Mouse (Mus musculus) MEL (cell line): ENCODE results near the gene Ggcx. TPM values are rescaled to one million over a fixed set of nuclear protein-coding genes. Genes with fewer than 3 reads are reported as not detected.
A peak's percentile ranks its signal among the peaks of the same experiment; 100 is the strongest.

Source experiments
- DNase-seq: peaks from one replicate; pipeline ENCODE4 v3.0.0; 2011; ENCODE audit warnings: low read depth, low spot score
- H3K27ac ChIP-seq: 2 replicates; pipeline ENCODE4 v1.5.1; 2012; ENCODE audit warnings: low read depth, mild to moderate bottlenecking, control low read depth, low read length, moderate library complexity; ENCODE audit not compliant: control insufficient read depth
- H3K27me3 ChIP-seq, 2 experiments: fragments of 150-350 bp in 1 of 2; sonication (generic) in 1 of 2; 2 replicates each; pipeline ENCODE4 v1.6.1; 2012; ENCODE audit warnings: low read length in 2 of 2, mild to moderate bottlenecking in 2 of 2, improper control_type of control experiment in 1 of 2, moderate library complexity in 1 of 2; ENCODE audit not compliant: insufficient read depth in 2 of 2, control insufficient read depth in 1 of 2
- H3K36me3 ChIP-seq, 2 experiments: 2 replicates each; pipeline ENCODE4 v1.6.1; 2012 to 2014; ENCODE audit warnings: low read length in 2 of 2, improper control_type of control experiment in 1 of 2, inconsistent platforms in 1 of 2, mild to moderate bottlenecking in 1 of 2; ENCODE audit not compliant: insufficient read depth in 2 of 2, control insufficient read depth in 1 of 2
- H3K4me1 ChIP-seq, 2 experiments: fragments of 150-350 bp in 1 of 2; sonication (generic) in 1 of 2; 2 replicates each; pipeline ENCODE4 v1.6.1; 2012; ENCODE audit warnings: low read length in 2 of 2, improper control_type of control experiment in 1 of 2, mild to moderate bottlenecking in 1 of 2; ENCODE audit not compliant: insufficient read depth in 2 of 2, control insufficient read depth in 1 of 2
- H3K4me3 ChIP-seq, 2 experiments: fragments of 150-350 bp in 1 of 2; sonication (generic) in 1 of 2; 2 replicates each; pipeline ENCODE4 v1.5.1; 2012; ENCODE audit warnings: low read depth in 2 of 2, low read length in 2 of 2, mild to moderate bottlenecking in 2 of 2, moderate library complexity in 2 of 2, control low read depth in 1 of 2, improper control_type of control experiment in 1 of 2; ENCODE audit not compliant: control insufficient read depth in 1 of 2, insufficient read depth in 1 of 2
- H3K79me2 ChIP-seq: 2 replicates; pipeline ENCODE4 v1.6.1; 2012; ENCODE audit warnings: mild to moderate bottlenecking, low read length, moderate library complexity; ENCODE audit not compliant: control insufficient read depth, poor library complexity, insufficient read depth
- H3K9ac ChIP-seq: 2 replicates; pipeline ENCODE4 v1.6.1; 2012; ENCODE audit warnings: low read depth, mild to moderate bottlenecking, control low read depth, low read length, moderate library complexity; ENCODE audit not compliant: control insufficient read depth, poor library complexity, severe bottlenecking
- H3K9me3 ChIP-seq: fragments of 150-350 bp; sonication (generic); replicated peaks from 2 replicates; pipeline ENCODE4 v1.6.1; 2012; ENCODE audit warnings: mild to moderate bottlenecking, low read length, improper control_type of control experiment, moderate library complexity; ENCODE audit not compliant: insufficient read depth
- BHLHE40 ChIP-seq: IDR thresholded peaks from 2 replicates; pipeline ENCODE4 v1.6.1; 2012; ENCODE audit warnings: low read depth, mild to moderate bottlenecking, inconsistent platforms, low read length, improper control_type of control experiment, borderline replicate concordance
- ELF1 ChIP-seq: IDR thresholded peaks from 2 replicates; pipeline ENCODE4 v1.6.1; 2014; ENCODE audit warnings: low read depth, mild to moderate bottlenecking, inconsistent platforms, low read length, improper control_type of control experiment, moderate library complexity
- ETS1 ChIP-seq: IDR thresholded peaks from 2 replicates; pipeline ENCODE4 v1.6.1; 2012; ENCODE audit warnings: low read depth, mild to moderate bottlenecking, inconsistent platforms, low read length, improper control_type of control experiment, moderate library complexity
- GABPA ChIP-seq: IDR thresholded peaks from 2 replicates; pipeline ENCODE4 v1.6.1; 2012; ENCODE audit warnings: low read depth, mild to moderate bottlenecking, inconsistent platforms, low read length, improper control_type of control experiment, moderate library complexity
- GATA1 ChIP-seq: IDR thresholded peaks from 2 replicates; pipeline ENCODE4 v1.6.1; 2011; ENCODE audit warnings: low read depth, low read length, improper control_type of control experiment
- HCFC1 ChIP-seq: IDR thresholded peaks from 2 replicates; pipeline ENCODE4 v1.6.1; 2012; ENCODE audit warnings: low read depth, mild to moderate bottlenecking, inconsistent platforms, low read length, improper control_type of control experiment, moderate library complexity
- MAFK ChIP-seq: IDR thresholded peaks from 2 replicates; pipeline ENCODE4 v1.6.1; 2011; ENCODE audit warnings: low read depth, mild to moderate bottlenecking, low read length, improper control_type of control experiment, borderline replicate concordance
- MEF2A ChIP-seq: IDR thresholded peaks from 2 replicates; pipeline ENCODE4 v1.6.1; 2014; ENCODE audit warnings: low read depth, mild to moderate bottlenecking, inconsistent platforms, low read length, improper control_type of control experiment; ENCODE audit not compliant: poor library complexity, insufficient replicate concordance, severe bottlenecking; ENCODE audit errors: extremely low read depth
- MYB ChIP-seq: IDR thresholded peaks from 2 replicates; pipeline ENCODE4 v1.6.1; 2011; ENCODE audit warnings: mild to moderate bottlenecking, low read depth, low read length, improper control_type of control experiment
- MYC ChIP-seq: IDR thresholded peaks from 2 replicates; pipeline ENCODE4 v1.6.1; 2011; ENCODE audit warnings: low read depth, mild to moderate bottlenecking, low read length, improper control_type of control experiment, moderate library complexity
- NELFE ChIP-seq: IDR thresholded peaks from 2 replicates; pipeline ENCODE4 v1.6.1; 2011; ENCODE audit warnings: low read depth, low read length, improper control_type of control experiment
- NRF1 ChIP-seq: IDR thresholded peaks from 2 replicates; pipeline ENCODE4 v1.6.1; 2014; ENCODE audit warnings: low read depth, mild to moderate bottlenecking, inconsistent platforms, low read length, improper control_type of control experiment, moderate library complexity; ENCODE audit not compliant: poor library complexity, insufficient read depth, severe bottlenecking
- POLR2A ChIP-seq, 2 experiments: IDR thresholded peaks; 2 replicates each; pipeline ENCODE4 v1.6.1; 2011 to 2012; ENCODE audit warnings: low read length in 2 of 2, mild to moderate bottlenecking in 2 of 2, control low read depth in 1 of 2, improper control_type of control experiment in 1 of 2, low read depth in 1 of 2, moderate library complexity in 1 of 2; ENCODE audit not compliant: control insufficient read depth in 1 of 2, insufficient read depth in 1 of 2, poor library complexity in 1 of 2
- POLR2AphosphoS2 ChIP-seq: IDR thresholded peaks from 2 replicates; pipeline ENCODE4 v1.6.1; 2011; ENCODE audit warnings: low read length, improper control_type of control experiment
- POLR2AphosphoS5 ChIP-seq: IDR thresholded peaks from 2 replicates; pipeline ENCODE4 v1.6.1; 2012; ENCODE audit warnings: low read depth, borderline replicate concordance, mild to moderate bottlenecking, inconsistent platforms, low read length, moderate library complexity, mixed read lengths
- RAD21 ChIP-seq: IDR thresholded peaks from 2 replicates; pipeline ENCODE4 v1.6.1; 2011; ENCODE audit warnings: mild to moderate bottlenecking, low read depth, low read length, improper control_type of control experiment
- RCOR1 ChIP-seq: IDR thresholded peaks from 2 replicates; pipeline ENCODE4 v1.6.1; 2012; ENCODE audit warnings: low read depth, mild to moderate bottlenecking, inconsistent platforms, low read length, improper control_type of control experiment
- SIN3A ChIP-seq: IDR thresholded peaks from 2 replicates; pipeline ENCODE4 v1.6.1; 2012; ENCODE audit warnings: low read length, improper control_type of control experiment, inconsistent platforms
- SMC3 ChIP-seq: IDR thresholded peaks from 2 replicates; pipeline ENCODE4 v1.6.1; 2011; ENCODE audit warnings: low read depth, low read length, improper control_type of control experiment
- TAL1 ChIP-seq: IDR thresholded peaks from 2 replicates; pipeline ENCODE4 v1.6.1; 2012; ENCODE audit warnings: mild to moderate bottlenecking, inconsistent platforms, low read length, moderate library complexity, mixed read lengths
- TCF12 ChIP-seq: IDR thresholded peaks from 2 replicates; pipeline ENCODE4 v1.6.1; 2014; ENCODE audit warnings: low read depth, mild to moderate bottlenecking, inconsistent platforms, low read length, improper control_type of control experiment, moderate library complexity
- UBTF ChIP-seq: IDR thresholded peaks from 2 replicates; pipeline ENCODE4 v1.6.1; 2012; ENCODE audit warnings: low read depth, mild to moderate bottlenecking, inconsistent platforms, low read length, improper control_type of control experiment, moderate library complexity, borderline replicate concordance; ENCODE audit not compliant: insufficient read depth
- USF1 ChIP-seq: IDR thresholded peaks from 2 replicates; pipeline ENCODE4 v1.6.1; 2014; ENCODE audit warnings: low read depth, mild to moderate bottlenecking, inconsistent platforms, low read length, improper control_type of control experiment, moderate library complexity
- ZKSCAN1 ChIP-seq: IDR thresholded peaks from 2 replicates; pipeline ENCODE4 v1.6.1; 2012; ENCODE audit warnings: low read depth, mild to moderate bottlenecking, inconsistent platforms, low read length, improper control_type of control experiment, moderate library complexity
- polyA plus RNA-seq, 2 experiments: library from polyadenylated mRNA; stranded (reverse) in 1 of 2; unstranded in 1 of 2; fragments of >175 nt in 1 of 2; fragments of >200 nt in 1 of 2; gene quantifications; 2 replicates each; pipeline versions ENCODE4 v1.2.1 to v1.2.4; 2012; ENCODE audit warnings: low replicate concordance in 2 of 2, low read depth in 1 of 2; ENCODE audit not compliant: insufficient read length in 2 of 2, insufficient read depth in 1 of 2, missing spikeins in 1 of 2
- total RNA-seq: library from RNA; depleted of rRNA; stranded (reverse); fragments of 300-350 nt; gene quantifications from 2 replicates; pipeline ENCODE4 v1.2.3, GENCODE M21; 2012

Gene Ggcx
- total and polyA plus RNA-seq, 3 experiments, result 5.2 to 5.4 TPM; not detected in 1

DNA sequence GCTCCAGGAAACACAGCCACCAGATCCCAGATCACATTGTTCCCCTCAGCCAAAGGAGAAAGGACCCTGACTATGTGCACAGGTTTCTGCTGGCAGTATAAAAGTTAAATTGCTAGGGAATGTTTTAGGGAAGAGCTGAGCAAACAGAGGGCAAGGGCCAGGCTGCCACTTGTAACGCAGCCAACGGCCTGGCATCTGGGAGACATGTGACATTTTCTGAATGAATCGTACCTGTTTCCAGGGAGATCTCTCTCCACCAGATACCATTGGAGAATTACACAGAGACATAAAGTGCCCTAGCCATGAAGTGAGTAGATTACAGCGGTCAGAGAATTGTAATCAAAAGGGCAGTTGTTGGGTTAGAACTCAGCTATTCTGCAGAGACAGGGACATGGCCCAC lies 40.9 kb upstream of the Ggcx start:
- H3K27ac ChIP-seq, result no peak overlapping the region
- H3K79me2 ChIP-seq, result peaks cover 44% of the 10 kb centered on the region
- peaks cover 6 to 32% of the 10 kb centered on the region in 2 experiments for H3K4me1 ChIP-seq
- no peaks in the 10 kb centered on the region for H3K27me3 ChIP-seq
- no peak overlapping the region for H3K4me3 ChIP-seq
- no peak for DNase-seq
- H3K9ac ChIP-seq, result no peak overlapping the region
- H3K9me3 ChIP-seq, result no peaks in the 10 kb centered on the region
- H3K36me3 ChIP-seq, result peaks cover 13 to 41% of the 10 kb centered on the region in 2 experiments
- no peak for TF ChIP-seq POLR2A (IDR thresholded peaks at IDR 0.05; ENCODE audit: control insufficient read depth in 1 of 2, insufficient read depth in 1 of 2, low read depth in 1 of 2, low read length in 2 of 2, poor library complexity in 1 of 2)
- no peak for TF ChIP-seq MYC
- no peak for TF ChIP-seq TCF12
- TF ChIP-seq MYB, result no peak
- TF ChIP-seq USF1, result no peak
- no peak for TF ChIP-seq POLR2AphosphoS5
- TF ChIP-seq SIN3A, result no peak

DNA sequence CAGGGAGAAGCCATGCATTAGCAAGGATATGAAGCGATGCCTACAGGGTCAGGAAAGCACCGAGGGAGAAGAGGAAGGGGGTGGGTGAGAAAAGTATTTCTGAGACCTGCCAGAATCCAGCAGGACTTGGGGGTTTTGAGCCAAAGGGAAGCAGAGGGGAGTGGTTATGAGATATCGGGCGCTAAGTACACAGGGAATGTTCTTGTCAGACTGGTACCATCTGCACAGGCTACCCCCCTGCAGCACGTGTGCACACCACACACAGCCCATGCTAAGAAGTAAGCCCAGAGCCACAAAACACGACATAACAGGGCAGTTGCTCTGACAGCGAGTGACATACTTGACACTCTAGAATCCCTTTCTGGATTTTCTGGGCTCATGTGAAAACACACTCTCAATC lies 39.9 kb upstream of the Ggcx start:
- Histone ChIP-seq H3K27ac (peak overlapping the region; percentile 76; the same call in 1 of the 2 replicates), H3K9me3 (no peaks in the 10 kb centered on the region), H3K79me2 (peaks cover 54% of the 10 kb centered on the region), H3K27me3 (no peaks in the 10 kb centered on the region), H3K4me3 (no peak overlapping the region), H3K36me3 (peaks cover 13 to 42% of the 10 kb centered on the region in 2 experiments), H3K4me1 (peaks cover 7 to 32% of the 10 kb centered on the region in 2 experiments), H3K9ac (peak overlapping the region; percentile 1; the same call in 1 of the 2 replicates)
- DNase-seq, result peak; percentile 24
- TF ChIP-seq MEF2A (no peak), GATA1 (no peak), ELF1 (no peak), MYC (no peak), RAD21 (no peak), ETS1 (no peak)

GRCm38 (mm10) chr6:72374820-72375563 lies 39.1 kb upstream of the Ggcx start:
- DNase-seq, result peak; percentile 87
- H3K4me1 ChIP-seq, result peaks cover 7 to 32% of the 10 kb centered on the region in 2 experiments
- H3K27me3 ChIP-seq, result no peaks in the 10 kb centered on the region
- TF ChIP-seq POLR2AphosphoS2 (no peak), ETS1 (peak; percentile 71), NRF1 (no peak), MEF2A (no peak), BHLHE40 (no peak), ZKSCAN1 (no peak), NELFE (no peak), HCFC1 (no peak), TAL1 (no peak), POLR2AphosphoS5 (no peak), GABPA (no peak), MYC (no peak), SMC3 (no peak), RCOR1 (peak; percentile 83), TCF12 (no peak), UBTF (no peak), MAFK (no peak)

More at GRCm38 (mm10) chr6:72374820-72375563, 39.1 kb upstream of the Ggcx start:
- H3K9me3 ChIP-seq, result no peaks in the 10 kb centered on the region
- peak overlapping the region in 1 of 2 experiments; percentile 20; a peak in 2 of 4 replicates for H3K4me3 ChIP-seq
- peaks cover 62% of the 10 kb centered on the region for H3K79me2 ChIP-seq
- H3K36me3 ChIP-seq, result peaks cover 13 to 42% of the 10 kb centered on the region in 2 experiments
- peak overlapping the region; percentile 46; the same call in 1 of the 2 replicates for H3K9ac ChIP-seq
- H3K27ac ChIP-seq, result peak overlapping the region; percentile 76
